22 mouse cellular contexts compared by ENCODE assay signal in genomic region chr1:177065732-177066131, GRCm38 (mm10).
A peak's percentile ranks its signal among the peaks of the same experiment; 100 is the strongest.
DNase-seq lines count a peak whose midpoint lies in the region; ATAC-seq and TF ChIP-seq lines count a peak whose summit lies in the region.
"Had no signal": no experiment of that assay in that cellular context is flagged by ENCODE, and none has a peak within 500 bp of the region (broad histone marks: within the 10 kb centered on the region; RNA-seq: fewer than 3 reads in every experiment).

No protein-coding gene starts in this region.

- H3K4me2 ChIP-seq in kidney, embryonic 16.5 days (replicated peaks; ENCODE audit: low read depth, low read length): no peak overlapping the region
- H3K4me2 ChIP-seq: embryonic facial prominence, embryonic 13.5 days; liver, embryonic 15.5 days; midbrain, embryonic 15.5 days; stomach, embryonic 15.5 days had no signal

- no peak for TF ChIP-seq CTCF in layer of hippocampus, adult 2 months (conservative IDR thresholded peaks at IDR 0.05)

- no peaks in the 10 kb centered on the region for H3K9me3 ChIP-seq in kidney, embryonic 16.5 days (ENCODE audit: low read length)
- H3K9me3 ChIP-seq: embryonic facial prominence, embryonic 13.5 days; liver, embryonic 15.5 days; megakaryocyte, embryonic 14.5 days; midbrain, embryonic 15.5 days; stomach, embryonic 15.5 days had no signal

- H3K36me3 ChIP-seq in kidney, embryonic 16.5 days (ENCODE audit: insufficient read depth, low read length): 0 out of 2 replicates have a peak, but pooled peaks cover 2% of the 10 kb centered on the region
- H3K36me3 ChIP-seq: liver, embryonic 15.5 days; midbrain, embryonic 15.5 days; stomach, embryonic 15.5 days had no signal

- H3K27me3 ChIP-seq in kidney, embryonic 16.5 days (ENCODE audit: insufficient read depth, low read length): no peaks in the 10 kb centered on the region
- H3K27me3 ChIP-seq: embryonic facial prominence, embryonic 13.5 days; liver, embryonic 15.5 days; megakaryocyte, embryonic 14.5 days; midbrain, embryonic 15.5 days; stomach, embryonic 15.5 days had no signal

- no peak overlapping the region for H3K4me3 ChIP-seq in layer of hippocampus, adult 2 months
- no peak overlapping the region for H3K4me3 ChIP-seq in kidney, embryonic 16.5 days (ENCODE audit: low read length)
- H3K4me3 ChIP-seq: embryonic facial prominence, embryonic 13.5 days; gastrocnemius, adult 2 months; liver, embryonic 15.5 days; megakaryocyte, embryonic 14.5 days; midbrain, embryonic 15.5 days; myocyte; stomach, embryonic 15.5 days had no signal

- no peaks in the 10 kb centered on the region for H3K4me1 ChIP-seq in kidney, embryonic 16.5 days (ENCODE audit: insufficient read depth, low read length)
- H3K4me1 ChIP-seq: embryonic facial prominence, embryonic 13.5 days; liver, embryonic 15.5 days; midbrain, embryonic 15.5 days; stomach, embryonic 15.5 days had no signal

- DNase-seq in layer of hippocampus, adult 2 months (ENCODE audit: low spot score in 2 of 2): no peak
- no peak for DNase-seq in layer of hippocampus, postnatal 14 days (ENCODE audit: low spot score in 2 of 2)
- peak; percentile 9 to 12 for DNase-seq in B cell, adult 2 months
- peak; percentile 42 for DNase-seq in brain, adult 2 months (ENCODE audit: low read depth, low spot score)
- no peak for DNase-seq in kidney, postnatal 10 days
- DNase-seq: cerebellum, adult 9-10 months; gastrocnemius, adult 2 months; heart, adult 18-20 months; heart, postnatal 36 days; kidney, adult 11 months; kidney, postnatal 14 days; lung, postnatal 10 days; thymus, adult 2 months had no signal

- peak; percentile 19; the same call in 1 of the 2 replicates for ATAC-seq in neutrophil, adult 5-6 weeks (ENCODE audit: extremely low read depth, insufficient number of reproducible peaks, low FRiP score, poor library complexity, severe bottlenecking)
- no peak for ATAC-seq in kidney, embryonic 16.5 days (ENCODE audit: low FRiP score, low TSS enrichment)
- ATAC-seq: forebrain, embryonic 16.5 days; midbrain, embryonic 15.5 days had no signal

- H3K9ac ChIP-seq in kidney, embryonic 16.5 days (replicated peaks; ENCODE audit: low read length): no peak overlapping the region
- H3K9ac ChIP-seq: embryonic facial prominence, embryonic 13.5 days; liver, embryonic 15.5 days; midbrain, embryonic 15.5 days; stomach, embryonic 15.5 days had no signal

- 0 out of 2 replicates have a peak overlapping the region, but pooled peaks have one; percentile 1 for H3K27ac ChIP-seq in layer of hippocampus, adult 2 months
- H3K27ac ChIP-seq in kidney, embryonic 16.5 days (ENCODE audit: low read length): no peak overlapping the region
- H3K27ac ChIP-seq: embryonic facial prominence, embryonic 13.5 days; gastrocnemius, adult 2 months; liver, embryonic 15.5 days; midbrain, embryonic 15.5 days; stomach, embryonic 15.5 days had no signal

Comparison
In these comparisons a context has a peak if more than half of its experiments do, and no peak if none do; other contexts are left out.
1. DNase-seq: peak in B cell, adult 2 months (2 of 2) and brain, adult 2 months (single experiment); none in layer of hippocampus, adult 2 months (0 of 2), layer of hippocampus, postnatal 14 days (0 of 2) and kidney, postnatal 10 days (single experiment).